Mouse (Mus musculus): ENCODE results near the gene Ypel4. TPM values are rescaled to one million over a fixed set of nuclear protein-coding genes. Genes with fewer than 3 reads are reported as not detected.
"Not testable (repeated sequence)": the region's sequence is repeated elsewhere in the genome, so short reads cannot be mapped to it uniquely, and the experiment has no call there.

Ypel4 gene
- polyA plus RNA-seq, 1 experiment from 2014 or later = 18.8 TPM

GRCm38 (mm10) chr2:84715562-84716361 lies 18.1 kb upstream of the Ypel4 start:
- H3K4me3 ChIP-seq = peak overlapping the region; percentile 93
- peaks cover 32% of the 10 kb centered on the region for H3K4me1 ChIP-seq (replicated peaks)
- peak; percentile 97 for ATAC-seq (ENCODE audit: low read depth)
- H3K27ac ChIP-seq (replicated peaks) = peak overlapping the region; percentile 96
- H3K27me3 ChIP-seq = no peaks in the 10 kb centered on the region
- H3K36me3 ChIP-seq = peaks cover 3% of the 10 kb centered on the region
- WGBS = under 1% methylated on average over 33 of the region's 33 CpGs
- H3K9me3 ChIP-seq = no peaks in the 10 kb centered on the region
- H3K4me2 ChIP-seq = peak overlapping the region; percentile 63
- peak overlapping the region; percentile 80 for H3K9ac ChIP-seq

GRCm38 (mm10) chr2:84716423-84717355 lies 17.2 kb upstream of the Ypel4 start:
- H3K36me3 ChIP-seq = 0 out of 2 replicates have a peak, but pooled peaks cover 8% of the 10 kb centered on the region
- peak overlapping the region; percentile 80 for H3K9ac ChIP-seq
- peak overlapping the region; percentile 93 for H3K4me3 ChIP-seq
- peak overlapping the region; percentile 63 for H3K4me2 ChIP-seq
- peak overlapping the region; percentile 96 for H3K27ac ChIP-seq (replicated peaks)
- no peaks in the 10 kb centered on the region for H3K27me3 ChIP-seq
- no peaks in the 10 kb centered on the region for H3K9me3 ChIP-seq
- ATAC-seq (ENCODE audit: low read depth) = no peak
- peaks cover 32% of the 10 kb centered on the region for H3K4me1 ChIP-seq (replicated peaks)
- 38% methylated on average over 9 of the region's 9 CpGs for WGBS

GRCm38 (mm10) chr2:84717357-84717756 lies 16.5 kb upstream of the Ypel4 start:
- Histone ChIP-seq H3K27ac (replicated peaks) (no peak overlapping the region), H3K27me3 (no peaks in the 10 kb centered on the region), H3K4me3 (no peak overlapping the region), H3K36me3 (peaks cover 8% of the 10 kb centered on the region; the same call in 1 of the 2 replicates), H3K9me3 (no peaks in the 10 kb centered on the region), H3K4me1 (replicated peaks) (peaks cover 28% of the 10 kb centered on the region), H3K9ac (no peak overlapping the region), H3K4me2 (no peak overlapping the region)
- WGBS = 96% methylated on average over 4 of the region's 4 CpGs
- no peak for ATAC-seq (ENCODE audit: low read depth)

GRCm38 (mm10) chr2:84720718-84721117 lies 13.1 kb upstream of the Ypel4 start:
- Histone ChIP-seq H3K9ac (no peak overlapping the region), H3K4me1 (replicated peaks) (peaks cover 24% of the 10 kb centered on the region), H3K27ac (replicated peaks) (no peak overlapping the region), H3K27me3 (no peaks in the 10 kb centered on the region), H3K4me2 (no peak overlapping the region), H3K4me3 (no peak overlapping the region), H3K36me3 (peaks cover 28% of the 10 kb centered on the region), H3K9me3 (no peaks in the 10 kb centered on the region)
- WGBS = 90% methylated on average over 2 of the region's 2 CpGs
- ATAC-seq (ENCODE audit: low read depth) = no peak

GRCm38 (mm10) chr2:84721182-84721581 lies 12.7 kb upstream of the Ypel4 start:
- no peaks in the 10 kb centered on the region for H3K9me3 ChIP-seq
- H3K27me3 ChIP-seq = no peaks in the 10 kb centered on the region
- 0 out of 2 replicates have a peak overlapping the region, but pooled peaks have one; percentile 2 for H3K9ac ChIP-seq
- peaks cover 27% of the 10 kb centered on the region for H3K4me1 ChIP-seq (replicated peaks)
- ATAC-seq (ENCODE audit: low read depth) = no peak
- no peak overlapping the region for H3K27ac ChIP-seq (replicated peaks)
- H3K36me3 ChIP-seq = peaks cover 29% of the 10 kb centered on the region
- H3K4me2 ChIP-seq = no peak overlapping the region
- 58% methylated on average over 3 of the region's 3 CpGs for WGBS
- no peak overlapping the region for H3K4me3 ChIP-seq

- Histone ChIP-seq H3K4me3 (no peak overlapping the region), H3K36me3 (peaks cover 29% of the 10 kb centered on the region), H3K4me2 (no peak overlapping the region), H3K27ac (replicated peaks) (no peak overlapping the region), H3K27me3 (no peaks in the 10 kb centered on the region), H3K4me1 (replicated peaks) (peaks cover 29% of the 10 kb centered on the region), H3K9ac (no peak overlapping the region), H3K9me3 (no peaks in the 10 kb centered on the region)
- 97% methylated on average over 14 of the region's 14 CpGs for WGBS
- no peak for ATAC-seq (ENCODE audit: low read depth)
Observed at GRCm38 (mm10) chr2:84723856-84724255, 10.0 kb upstream of the Ypel4 start.

GRCm38 (mm10) chr2:84725770-84726169 lies 8.1 kb upstream of the Ypel4 start:
- ATAC-seq (ENCODE audit: low read depth) = no peak
- WGBS = 97% methylated on average over 10 of the region's 10 CpGs
- H3K36me3 ChIP-seq = peaks cover 29% of the 10 kb centered on the region
- H3K4me2 ChIP-seq = peak overlapping the region; percentile 95
- H3K27ac ChIP-seq (replicated peaks) = no peak overlapping the region
- no peaks in the 10 kb centered on the region for H3K9me3 ChIP-seq
- peaks cover 29% of the 10 kb centered on the region for H3K4me1 ChIP-seq (replicated peaks)
- H3K4me3 ChIP-seq = peak overlapping the region; percentile 62
- H3K9ac ChIP-seq = no peak overlapping the region
- no peaks in the 10 kb centered on the region for H3K27me3 ChIP-seq

GRCm38 (mm10) chr2:84726716-84727115 lies 7.1 kb upstream of the Ypel4 start:
- peak; percentile 25 for ATAC-seq (ENCODE audit: low read depth)
- Histone ChIP-seq H3K4me2 (peak overlapping the region; percentile 95), H3K4me1 (replicated peaks) (peaks cover 29% of the 10 kb centered on the region), H3K27me3 (no peaks in the 10 kb centered on the region), H3K36me3 (peaks cover 21% of the 10 kb centered on the region), H3K9ac (peak overlapping the region; percentile 76), H3K27ac (replicated peaks) (0 out of 2 replicates have a peak overlapping the region, but pooled peaks have one; percentile 88), H3K9me3 (no peaks in the 10 kb centered on the region), H3K4me3 (peak overlapping the region; percentile 62)
- WGBS = 5% methylated on average over 9 of the region's 9 CpGs

- Histone ChIP-seq H3K4me2 (peak within 1 kb of the TSS; percentile 95), H3K4me3 (peak within 1 kb of the TSS; percentile 62), H3K27me3 (no peaks in the 10 kb centered on the region), H3K36me3 (peaks cover 21% of the 10 kb centered on the region), H3K9me3 (no peaks in the 10 kb centered on the region), H3K27ac (replicated peaks) (peak within 1 kb of the TSS; percentile 88), H3K9ac (peak within 1 kb of the TSS; percentile 76), H3K4me1 (replicated peaks) (peaks cover 29% of the 10 kb centered on the region)
- ATAC-seq (ENCODE audit: low read depth) = peak; percentile 95
- under 1% methylated on average over 39 of the region's 39 CpGs for WGBS
Observed at GRCm38 (mm10) chr2:84727172-84727858, 6.5 kb upstream of the Ypel4 start, which contains the start of gene Clp1. Gene Clp1, minus strand, starts transcription at chr2:84727350.

- not testable (repeated sequence) for H3K27me3 ChIP-seq; H3K27ac ChIP-seq (replicated peaks); H3K9me3 ChIP-seq; H3K4me3 ChIP-seq; H3K4me2 ChIP-seq; H3K9ac ChIP-seq; ATAC-seq (ENCODE audit: low read depth)
- peaks cover 16% of the 10 kb centered on the region for H3K36me3 ChIP-seq
- WGBS = 84% methylated on average over 5 of the region's 5 CpGs
- H3K4me1 ChIP-seq (replicated peaks) = peaks cover 32% of the 10 kb centered on the region
Observed at GRCm38 (mm10) chr2:84728191-84728590, 5.7 kb upstream of the Ypel4 start.

- H3K36me3 ChIP-seq = no peaks in the 10 kb centered on the region
- H3K9ac ChIP-seq = no peak overlapping the region
- H3K9me3 ChIP-seq = no peaks in the 10 kb centered on the region
- ATAC-seq (ENCODE audit: low read depth) = no peak
- WGBS = 87% methylated on average over 3 of the region's 3 CpGs
- no peak overlapping the region for H3K4me2 ChIP-seq
- no peak overlapping the region for H3K27ac ChIP-seq (replicated peaks)
- no peak overlapping the region for H3K4me3 ChIP-seq
- no peaks in the 10 kb centered on the region for H3K27me3 ChIP-seq
- H3K4me1 ChIP-seq (replicated peaks) = peaks cover 39% of the 10 kb centered on the region
Observed at GRCm38 (mm10) chr2:84731206-84731605, 2.7 kb upstream of the Ypel4 start.

Measured in neural tube, embryonic 13.5 days (tissue).